Mouse (Mus musculus): Measurements from ENCODE around the gene Met.

GRCm38 (mm10) chr6:17548786-17549185 is 85.2 kb downstream of the Met start:
- no peak for TF ChIP-seq CTCF (IDR thresholded peaks at IDR 0.05)
- TF ChIP-seq POLR2A (IDR thresholded peaks at IDR 0.05; ENCODE audit: insufficient read depth, low read depth, low read length): no peak

Data from heart, adult 2 months (tissue).